Mouse (Mus musculus) hindbrain, embryonic 15.5 days (tissue): ENCODE data around the gene Wfdc6a. TPM values are rescaled to one million over a fixed set of nuclear protein-coding genes. Genes with fewer than 3 reads are reported as not detected.

ENCODE experiments used
- ATAC-seq: fragments of 200-750 bp; cut with Nextera tagmentation; 2 replicates; pipeline ENCODE4 v1.8.0; 2017; ENCODE audit warnings: low read depth, moderate number of reproducible peaks, moderate TSS enrichment; ENCODE audit not compliant: low FRiP score
- H3K27ac ChIP-seq: fragments of 300-500 bp; sonication (generic); replicated peaks from 2 replicates; pipeline ENCODE4 v1.5.1; 2015; ENCODE audit warnings: mild to moderate bottlenecking, inconsistent platforms
- H3K27me3 ChIP-seq: fragments of 300-500 bp; sonication (generic); 2 replicates; pipeline ENCODE4 v1.6.1; 2015; ENCODE audit warnings: control low read depth, inconsistent platforms
- H3K36me3 ChIP-seq: fragments of 300-500 bp; sonication (generic); 2 replicates; pipeline ENCODE4 v1.6.1; 2015; ENCODE audit warnings: control low read depth, inconsistent platforms
- H3K4me1 ChIP-seq: fragments of 300-500 bp; sonication (generic); replicated peaks from 2 replicates; pipeline ENCODE4 v1.6.1; 2015; ENCODE audit warnings: control low read depth, inconsistent platforms
- H3K4me2 ChIP-seq: fragments of 300-500 bp; sonication (generic); 2 replicates; pipeline ENCODE4 v1.6.1; 2015; ENCODE audit warnings: moderate library complexity, mild to moderate bottlenecking, inconsistent platforms
- H3K4me3 ChIP-seq: fragments of 300-500 bp; sonication (generic); 2 replicates; pipeline ENCODE4 v1.5.1; 2015; ENCODE audit warnings: mild to moderate bottlenecking, inconsistent platforms
- H3K9ac ChIP-seq: fragments of 300-500 bp; sonication (generic); 2 replicates; pipeline ENCODE4 v1.6.1; 2015; ENCODE audit warnings: inconsistent platforms
- H3K9me3 ChIP-seq: fragments of 300-500 bp; sonication (generic); 2 replicates; pipeline ENCODE4 v1.6.1; 2016; ENCODE audit warnings: control low read depth, inconsistent platforms
- WGBS: fragments of 180-500 bp; shearing (Covaris S2); methylation state at CpG from one replicate; pipeline ENCODE4 v1.1.7; 2015; 5-methylcytosine and 5-hydroxymethylcytosine counted together
- polyA plus RNA-seq: library from polyadenylated mRNA; unstranded; fragments of >200 nt; fragmentation: Nextera tagmentation; extraction: Ambion mirVana; gene quantifications from 2 replicates; pipeline ENCODE4 v1.2.1, GENCODE M21; 2015

Wfdc6a gene
- polyA plus RNA-seq, 1 experiment from 2014 or later = not detected

GRCm38 (mm10) chr2:164544454-164545097 lies 40.7 kb downstream of the Wfdc6a start:
- no peak overlapping the region for H3K4me3 ChIP-seq
- H3K27ac ChIP-seq = no peak overlapping the region
- H3K9ac ChIP-seq = no peak overlapping the region
- no peak overlapping the region for H3K4me2 ChIP-seq
- no peaks in the 10 kb centered on the region for H3K9me3 ChIP-seq
- no peaks in the 10 kb centered on the region for H3K4me1 ChIP-seq
- H3K27me3 ChIP-seq = no peaks in the 10 kb centered on the region
- H3K36me3 ChIP-seq = no peaks in the 10 kb centered on the region
- WGBS = 61% methylated on average over 5 of the region's 5 CpGs
- no peak for ATAC-seq

- H3K4me1 ChIP-seq = no peaks in the 10 kb centered on the region
- H3K27me3 ChIP-seq = no peaks in the 10 kb centered on the region
- H3K4me2 ChIP-seq = no peak overlapping the region
- no peak for ATAC-seq
- H3K27ac ChIP-seq = no peak overlapping the region
- H3K36me3 ChIP-seq = no peaks in the 10 kb centered on the region
- no peak overlapping the region for H3K9ac ChIP-seq
- no peak overlapping the region for H3K4me3 ChIP-seq
- no peaks in the 10 kb centered on the region for H3K9me3 ChIP-seq
- WGBS = 61% methylated on average over 2 of the region's 2 CpGs
Measured at GRCm38 (mm10) chr2:164543745-164544144, 41.5 kb downstream of the Wfdc6a start.

- no peak overlapping the region for H3K4me3 ChIP-seq
- 87% methylated on average over 7 of the region's 7 CpGs for WGBS
- no peak overlapping the region for H3K27ac ChIP-seq
- ATAC-seq = no peak
- no peaks in the 10 kb centered on the region for H3K9me3 ChIP-seq
- no peaks in the 10 kb centered on the region for H3K36me3 ChIP-seq
- no peak overlapping the region for H3K4me2 ChIP-seq
- H3K4me1 ChIP-seq = no peaks in the 10 kb centered on the region
- H3K27me3 ChIP-seq = no peaks in the 10 kb centered on the region
- H3K9ac ChIP-seq = no peak overlapping the region
Measured at GRCm38 (mm10) chr2:164542598-164542997, 42.6 kb downstream of the Wfdc6a start.

- Histone ChIP-seq H3K9me3 (no peaks in the 10 kb centered on the region), H3K36me3 (no peaks in the 10 kb centered on the region), H3K27ac (no peak overlapping the region), H3K9ac (no peak overlapping the region), H3K4me3 (no peak overlapping the region), H3K27me3 (no peaks in the 10 kb centered on the region), H3K4me1 (no peaks in the 10 kb centered on the region), H3K4me2 (no peak overlapping the region)
- 75% methylated on average over 5 of the region's 5 CpGs for WGBS
- ATAC-seq = no peak
Measured at GRCm38 (mm10) chr2:164542132-164542531, 43.1 kb downstream of the Wfdc6a start.

GRCm38 (mm10) chr2:164540652-164541427 lies 44.4 kb downstream of the Wfdc6a start:
- H3K27me3 ChIP-seq = no peaks in the 10 kb centered on the region

GRCm38 (mm10) chr2:164537003-164537402 lies 48.2 kb downstream of the Wfdc6a start:
- H3K4me1 ChIP-seq = no peaks in the 10 kb centered on the region
- no peak overlapping the region for H3K27ac ChIP-seq
- ATAC-seq = no peak
- no peaks in the 10 kb centered on the region for H3K36me3 ChIP-seq
- no peaks in the 10 kb centered on the region for H3K27me3 ChIP-seq
- H3K4me2 ChIP-seq = no peak overlapping the region
- no peak overlapping the region for H3K9ac ChIP-seq
- 87% methylated on average over 4 of the region's 4 CpGs for WGBS
- H3K4me3 ChIP-seq = no peak overlapping the region
- H3K9me3 ChIP-seq = no peaks in the 10 kb centered on the region

More at GRCm38 (mm10) chr2:164540652-164541427, 44.4 kb downstream of the Wfdc6a start:
- H3K4me3 ChIP-seq = no peak overlapping the region
- H3K4me1 ChIP-seq = no peaks in the 10 kb centered on the region
- no peak overlapping the region for H3K27ac ChIP-seq
- no peak overlapping the region for H3K4me2 ChIP-seq
- no peak overlapping the region for H3K9ac ChIP-seq
- no peaks in the 10 kb centered on the region for H3K9me3 ChIP-seq
- 47% methylated on average over 8 of the region's 8 CpGs for WGBS
- ATAC-seq = no peak
- no peaks in the 10 kb centered on the region for H3K36me3 ChIP-seq

GRCm38 (mm10) chr2:164534315-164534714 lies 50.9 kb downstream of the Wfdc6a start:
- ATAC-seq = no peak
- Histone ChIP-seq H3K9ac (no peak overlapping the region), H3K27me3 (no peaks in the 10 kb centered on the region), H3K9me3 (no peaks in the 10 kb centered on the region), H3K4me3 (no peak overlapping the region), H3K4me1 (no peaks in the 10 kb centered on the region), H3K4me2 (no peak overlapping the region), H3K27ac (no peak overlapping the region), H3K36me3 (no peaks in the 10 kb centered on the region)
- WGBS = 73% methylated on average over 10 of the region's 10 CpGs

GRCm38 (mm10) chr2:164531169-164531568 lies 54.1 kb downstream of the Wfdc6a start:
- Histone ChIP-seq H3K36me3 (no peaks in the 10 kb centered on the region), H3K9ac (no peak overlapping the region), H3K4me2 (no peak overlapping the region), H3K27me3 (no peaks in the 10 kb centered on the region), H3K27ac (no peak overlapping the region), H3K4me1 (no peaks in the 10 kb centered on the region), H3K4me3 (no peak overlapping the region), H3K9me3 (no peaks in the 10 kb centered on the region)
- 8% methylated on average over 3 of the region's 3 CpGs for WGBS
- ATAC-seq = no peak

Other genes starting within 250 kb of the Wfdc6a start
- gene Slpi, start 196.4 kb downstream of the Wfdc6a start, polyA plus RNA-seq = 0.25 and 0.65 TPM in 2 replicates
- gene Rbpjl, start 182.3 kb downstream of the Wfdc6a start, polyA plus RNA-seq = 0.08 and 0.10 TPM in 2 replicates
- gene Matn4, start 180.3 kb downstream of the Wfdc6a start, polyA plus RNA-seq = 3.9 and 5.1 TPM in 2 replicates
- gene Sdc4, start 141.6 kb downstream of the Wfdc6a start, polyA plus RNA-seq = 9.4 and 10.4 TPM in 2 replicates
- 82.7 and 88.2 TPM in 2 replicates for gene Sys1, start 128.5 kb downstream of the Wfdc6a start, polyA plus RNA-seq
- 5.0 and 6.6 TPM in 2 replicates for gene Gm20458, start 124.5 kb downstream of the Wfdc6a start, polyA plus RNA-seq
- not detected in 2 replicates for gene Trp53tg5, start 111.7 kb downstream of the Wfdc6a start, polyA plus RNA-seq
- gene Dbndd2, start 99.3 kb downstream of the Wfdc6a start, polyA plus RNA-seq = 22.8 and 23.1 TPM in 2 replicates
- 93.4 and 103 TPM in 2 replicates for gene Pigt, start 87.9 kb downstream of the Wfdc6a start, polyA plus RNA-seq
- 1.1 and 4.4 TPM in 2 replicates for gene Wfdc2, start 23.0 kb downstream of the Wfdc6a start, polyA plus RNA-seq
- not detected in 2 replicates for gene Spint3, start 12.0 kb downstream of the Wfdc6a start, polyA plus RNA-seq
- gene Eppin, start 8.1 kb upstream of the Wfdc6a start, polyA plus RNA-seq = 0.21 TPM in 1 of 2 replicates, not detected in the other
- gene Wfdc6b, start 28.1 kb upstream of the Wfdc6a start, polyA plus RNA-seq = not detected in 2 replicates
- not detected in 2 replicates for gene Wfdc8, start 28.2 kb upstream of the Wfdc6a start, polyA plus RNA-seq
- not detected in 2 replicates for gene Wfdc16, start 53.3 kb upstream of the Wfdc6a start, polyA plus RNA-seq
- gene Wfdc10, start 70.6 kb upstream of the Wfdc6a start, polyA plus RNA-seq = not detected in 2 replicates
- gene Wfdc9, start 71.1 kb upstream of the Wfdc6a start, polyA plus RNA-seq = not detected in 2 replicates
- gene Wfdc11, start 88.6 kb upstream of the Wfdc6a start, polyA plus RNA-seq = not detected in 2 replicates
- not detected in 2 replicates for gene Wfdc13, start 99.7 kb upstream of the Wfdc6a start, polyA plus RNA-seq
- not detected in 2 replicates for gene Spint4, start 113.1 kb upstream of the Wfdc6a start, polyA plus RNA-seq
- not detected in 2 replicates for gene Spint5, start 129.9 kb upstream of the Wfdc6a start, polyA plus RNA-seq
- 1.6 and 1.7 TPM in 2 replicates for gene Wfdc3, start 160.5 kb upstream of the Wfdc6a start, polyA plus RNA-seq
- 54.6 and 57.6 TPM in 2 replicates for gene Dnttip1, start 160.5 kb upstream of the Wfdc6a start, polyA plus RNA-seq
- gene Ube2c, start 184.5 kb upstream of the Wfdc6a start, polyA plus RNA-seq = 78.0 and 107 TPM in 2 replicates
- gene Tnnc2, start 194.5 kb upstream of the Wfdc6a start, polyA plus RNA-seq = 0.97 and 2.4 TPM in 2 replicates
- 39.6 and 44.8 TPM in 2 replicates for gene Snx21, start 200.4 kb upstream of the Wfdc6a start, polyA plus RNA-seq
- gene Acot8, start 219.4 kb upstream of the Wfdc6a start, polyA plus RNA-seq = 21.4 and 21.5 TPM in 2 replicates
- 16.8 TPM in 2 replicates for gene Zswim3, start 219.7 kb upstream of the Wfdc6a start, polyA plus RNA-seq
- 24.9 and 29.2 TPM in 2 replicates for gene Zswim1, start 237.2 kb upstream of the Wfdc6a start, polyA plus RNA-seq
- gene Spata25, start 243.1 kb upstream of the Wfdc6a start, polyA plus RNA-seq = 0.34 TPM in 1 of 2 replicates, not detected in the other
- 97.0 and 105 TPM in 2 replicates for gene Ctsa, start 247.4 kb upstream of the Wfdc6a start, polyA plus RNA-seq
- 6.3 and 7.9 TPM in 2 replicates for gene Neurl2, start 248.0 kb upstream of the Wfdc6a start, polyA plus RNA-seq